Mouse (Mus musculus): ENCODE results near the gene Nudt2. TPM values are rescaled to one million over a fixed set of nuclear protein-coding genes. Genes with fewer than 3 reads are reported as not detected.
"Not testable (repeated sequence)": the region's sequence is repeated elsewhere in the genome, so short reads cannot be mapped to it uniquely, and the experiment has no call there.

Gene Nudt2
- total RNA-seq (2021): 10 to 100 TPM; 61.4 to 62.0 TPM

GRCm38 (mm10) chr4:41464345-41465286, at the start of gene Nudt2, which contains the start of gene Kif24:
Gene Nudt2 (plus strand): TSS chr4:41465151.
Gene Kif24 (minus strand): TSS chr4:41464887.
- peak; percentile 99 for DNase-seq
- intact Hi-C loops (cut with DNase I): loop anchor here (5.0 kb wide), 1 partner anchor 243 kb away; no protein-coding TSS in a partner anchor

DNA sequence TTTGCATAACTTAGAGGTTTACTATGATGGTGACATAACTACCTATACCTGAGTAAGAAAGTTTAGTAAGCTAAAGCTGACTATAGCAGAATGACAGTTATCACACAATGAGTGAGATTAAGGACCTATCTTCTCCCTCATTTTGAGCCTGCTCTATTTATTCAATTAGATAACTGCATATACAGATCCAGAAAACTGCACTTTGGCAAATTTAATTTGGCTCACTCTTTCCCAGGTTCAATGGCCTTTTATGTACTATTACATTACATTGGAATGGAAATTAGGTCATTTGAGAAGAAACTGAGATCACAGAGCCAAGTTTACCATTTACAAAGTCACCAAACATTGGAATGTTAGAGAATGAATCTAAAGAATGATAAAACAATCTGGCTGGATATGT, 48.0 kb upstream of the Nudt2 start:
- DNase-seq: no peak
- intact Hi-C loops (cut with DNase I): no loop called here

DNA sequence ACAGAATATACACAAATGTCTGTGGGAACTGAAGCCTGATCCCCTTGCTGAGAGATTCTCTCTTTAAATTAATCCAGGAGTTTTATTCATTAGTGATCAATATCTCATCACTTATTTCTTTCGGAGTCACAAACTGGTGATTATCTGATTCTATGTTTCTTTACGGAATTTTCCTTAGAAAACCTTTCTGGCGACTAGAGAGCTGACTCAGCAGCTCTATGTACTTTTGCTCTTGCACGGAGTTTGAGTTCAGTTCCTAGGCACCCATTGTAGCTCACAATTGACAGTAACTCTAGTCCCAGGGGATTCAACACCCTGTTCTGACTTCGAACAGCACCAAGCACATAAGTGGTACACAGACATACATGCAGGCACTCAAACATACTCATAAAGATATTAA, 26.0 kb upstream of the Nudt2 start:
- no peak for DNase-seq
- intact Hi-C loops (cut with DNase I): no loop called here

DNA sequence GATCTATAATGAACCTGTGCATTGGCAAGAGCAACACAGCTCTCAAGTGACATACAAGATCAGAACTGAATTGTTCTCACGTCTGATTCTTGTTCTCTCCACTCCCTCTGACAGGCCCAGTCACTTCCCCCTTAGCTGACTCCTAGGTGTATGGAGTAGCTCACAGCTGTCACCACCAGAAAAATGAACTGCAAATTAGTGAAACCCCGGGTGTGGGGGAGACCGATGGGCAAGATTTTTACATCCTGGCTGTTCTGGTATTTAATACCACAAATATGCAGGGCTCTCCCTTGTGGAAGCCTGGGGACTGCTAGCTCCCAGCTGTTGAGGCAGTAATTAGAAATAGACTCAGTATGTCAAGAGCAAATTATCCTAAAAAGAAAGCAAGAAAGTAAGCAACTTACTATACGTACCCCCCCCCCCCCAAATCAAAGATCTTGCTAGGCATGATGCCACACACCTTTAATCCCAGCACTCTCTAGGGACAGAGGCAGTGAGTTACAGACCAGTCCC, 22.1 kb upstream of the Nudt2 start:
- intact Hi-C loops (cut with DNase I): no loop called here
- DNase-seq: no peak

GRCm38 (mm10) chr4:41447595-41447994, 17.4 kb upstream of the Nudt2 start:
- intact Hi-C loops (cut with DNase I): no loop called here
- DNase-seq: no peak

DNA sequence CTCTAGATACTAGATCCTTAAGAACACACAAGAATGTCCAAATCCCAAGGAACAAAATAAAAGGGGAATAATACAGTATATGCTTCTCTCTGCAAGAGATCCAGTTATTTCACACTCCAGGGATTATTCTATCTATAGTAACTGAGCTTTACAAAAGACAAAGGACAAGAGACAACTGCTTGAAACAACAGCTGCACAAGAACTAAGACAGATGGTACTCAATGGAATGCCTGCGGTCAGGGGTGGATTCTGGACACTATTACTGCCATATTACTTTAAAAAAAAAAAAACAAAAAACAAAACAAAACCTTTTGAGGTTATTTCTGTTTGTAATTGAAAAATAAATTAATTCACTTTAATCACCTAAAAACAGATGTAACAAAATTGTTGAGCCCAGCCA, 4.3 kb upstream of the Nudt2 start:
- intact Hi-C loops (cut with DNase I): no loop called here
- no peak for DNase-seq

- intact Hi-C loops (cut with DNase I); DNase-seq: not testable (repeated sequence)
Observed at GRCm38 (mm10) chr4:41463051-41463738, 1.8 kb upstream of the Nudt2 start.

- DNase-seq: no peak
- intact Hi-C loops (cut with DNase I): loop anchor here (5.0 kb wide), 1 partner anchor 242 kb away; no protein-coding TSS in a partner anchor
Observed at GRCm38 (mm10) chr4:41465287-41465665, 325 bp downstream of the Nudt2 start.

DNA sequence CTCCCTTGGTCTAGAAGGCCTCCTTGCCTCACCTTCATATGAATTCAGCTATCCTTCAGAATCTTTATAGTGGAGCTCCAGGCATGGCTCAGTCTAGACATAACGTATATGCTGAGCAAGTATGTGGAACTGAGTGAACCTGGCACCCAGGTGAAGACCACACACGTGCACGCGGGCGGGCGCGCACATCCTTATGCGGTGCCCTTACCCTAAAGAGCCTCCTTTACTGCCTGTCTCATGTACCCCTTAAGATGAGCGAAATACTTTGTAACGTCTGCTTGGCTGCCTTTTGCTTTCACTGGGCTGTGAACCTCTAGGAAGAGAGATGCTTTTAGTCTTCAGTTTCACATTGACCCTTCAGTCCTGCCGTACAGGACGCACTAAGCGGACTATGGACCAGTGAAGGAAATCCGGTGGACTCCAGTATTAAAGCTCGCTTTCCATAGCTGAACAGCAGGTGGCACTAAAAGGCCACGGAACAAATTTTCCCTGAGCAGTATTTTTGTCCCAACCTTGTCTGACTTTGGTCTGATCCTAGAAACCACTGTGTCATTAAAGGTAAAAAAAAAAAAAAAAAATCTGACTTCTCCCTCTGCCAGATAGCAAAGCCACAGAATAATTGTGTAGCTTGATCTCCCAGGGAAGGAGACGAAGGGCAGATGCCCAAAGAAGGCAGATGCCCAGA, 3.6 kb downstream of the Nudt2 start:
- peak; percentile 63 for DNase-seq
- intact Hi-C loops (cut with DNase I): loop anchor here (5.0 kb wide), 1 partner anchor 239 kb away; no protein-coding TSS in a partner anchor

DNA sequence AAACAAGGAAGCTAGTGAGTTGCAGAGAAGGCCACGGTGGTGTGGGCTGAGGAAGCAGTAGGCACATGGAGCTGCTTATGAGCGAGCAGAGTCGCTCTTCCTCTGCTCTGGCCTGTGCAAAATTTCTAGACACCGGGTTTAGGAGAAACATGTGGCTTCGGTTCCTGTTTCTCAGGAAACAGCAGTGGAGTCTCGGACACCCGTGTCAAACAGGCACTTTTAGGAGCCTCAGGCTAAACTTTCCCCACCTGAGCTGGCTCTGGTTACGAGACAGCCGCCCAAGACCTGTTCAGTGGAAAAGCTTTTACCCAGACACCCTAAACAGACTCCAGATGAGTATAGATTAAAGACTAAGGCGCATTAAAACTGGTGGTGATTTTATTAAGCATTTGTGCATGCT, 4.2 kb downstream of the Nudt2 start:
- DNase-seq: no peak
- intact Hi-C loops (cut with DNase I): loop anchor here (5.0 kb wide), 1 partner anchor 238 kb away; no protein-coding TSS in a partner anchor

DNA sequence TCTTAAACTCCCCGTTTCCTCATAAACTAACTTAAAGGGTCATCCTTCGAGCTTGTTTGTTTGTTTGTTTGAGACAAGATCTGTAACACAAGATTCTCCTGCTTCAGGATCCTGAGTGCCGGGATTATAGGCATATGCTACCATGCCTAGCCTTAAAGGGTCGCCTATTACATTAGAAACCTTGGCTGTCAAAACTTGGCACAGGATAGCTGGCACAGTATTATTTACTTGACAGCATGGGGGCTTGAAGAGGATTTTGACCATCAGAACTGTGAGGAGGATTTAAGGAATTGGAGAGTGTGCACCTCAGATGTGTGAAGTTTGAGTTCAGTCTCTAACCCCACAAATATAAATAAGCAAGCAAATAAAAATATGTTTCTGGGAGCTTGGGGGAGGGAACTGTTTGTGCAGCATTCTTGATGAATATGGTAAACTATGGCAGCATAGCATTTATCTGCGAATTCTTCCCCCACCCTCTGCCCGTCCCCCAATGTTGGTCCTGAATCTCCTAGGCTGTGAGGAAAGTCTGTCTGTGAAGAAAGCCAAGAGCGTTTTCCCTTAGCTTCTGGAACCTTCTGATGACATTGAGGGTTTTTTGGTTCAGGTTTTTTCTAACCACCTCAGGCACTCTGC, 5.2 kb downstream of the Nudt2 start:
- peak; percentile 7 for DNase-seq
- intact Hi-C loops (cut with DNase I): no loop called here

GRCm38 (mm10) chr4:41470684-41471383, 5.9 kb downstream of the Nudt2 start:
- intact Hi-C loops (cut with DNase I): no loop called here

GRCm38 (mm10) chr4:41471384-41471689, 6.4 kb downstream of the Nudt2 start:
- no peak for DNase-seq
- intact Hi-C loops (cut with DNase I): no loop called here

More at GRCm38 (mm10) chr4:41470684-41471383, 5.9 kb downstream of the Nudt2 start:
- DNase-seq: peak; percentile 34

GRCm38 (mm10) chr4:41477648-41478160, 12.8 kb downstream of the Nudt2 start:
- DNase-seq: no peak
- intact Hi-C loops (cut with DNase I): no loop called here

DNA sequence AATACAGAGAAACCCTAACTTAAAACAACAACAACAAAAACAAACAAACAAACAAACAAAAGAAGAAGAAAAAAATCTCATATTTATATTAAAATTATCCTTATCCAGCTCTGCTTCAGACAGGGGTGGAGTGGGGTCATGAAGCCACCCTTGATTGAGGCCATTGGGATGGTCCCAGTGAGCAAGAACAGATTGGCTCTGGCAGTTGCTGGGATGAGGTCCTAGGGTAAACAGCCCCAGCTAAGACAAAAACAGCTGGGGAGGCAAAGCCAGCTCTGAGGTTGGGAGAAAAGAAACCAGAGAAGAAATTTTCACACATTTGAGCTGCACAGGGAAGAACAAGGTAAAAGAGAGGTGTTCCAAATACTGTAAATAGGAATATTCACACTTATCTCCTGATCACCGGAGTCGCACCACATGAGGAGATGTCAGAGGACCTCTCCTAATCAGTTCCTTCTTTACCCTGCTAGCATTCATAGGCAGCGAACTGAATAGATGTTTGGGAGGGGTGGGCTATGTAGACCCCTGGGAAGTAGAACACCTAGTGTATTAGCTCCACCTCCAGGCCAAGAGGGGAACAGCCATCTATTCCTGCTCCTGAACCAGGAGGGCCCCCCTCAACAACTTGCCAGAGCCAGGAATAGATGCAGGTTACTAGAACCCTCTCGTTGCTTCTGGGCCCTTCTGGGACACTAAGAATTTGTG, 14.0 kb downstream of the Nudt2 start:
- intact Hi-C loops (cut with DNase I): no loop called here
- DNase-seq: peak; percentile 22

- DNase-seq: no peak
- intact Hi-C loops (cut with DNase I): no loop called here
Observed at GRCm38 (mm10) chr4:41479456-41479804, 14.5 kb downstream of the Nudt2 start.

GRCm38 (mm10) chr4:41480254-41480653, 15.3 kb downstream of the Nudt2 start:
- intact Hi-C loops (cut with DNase I): no loop called here
- DNase-seq: peak; percentile 55

DNA sequence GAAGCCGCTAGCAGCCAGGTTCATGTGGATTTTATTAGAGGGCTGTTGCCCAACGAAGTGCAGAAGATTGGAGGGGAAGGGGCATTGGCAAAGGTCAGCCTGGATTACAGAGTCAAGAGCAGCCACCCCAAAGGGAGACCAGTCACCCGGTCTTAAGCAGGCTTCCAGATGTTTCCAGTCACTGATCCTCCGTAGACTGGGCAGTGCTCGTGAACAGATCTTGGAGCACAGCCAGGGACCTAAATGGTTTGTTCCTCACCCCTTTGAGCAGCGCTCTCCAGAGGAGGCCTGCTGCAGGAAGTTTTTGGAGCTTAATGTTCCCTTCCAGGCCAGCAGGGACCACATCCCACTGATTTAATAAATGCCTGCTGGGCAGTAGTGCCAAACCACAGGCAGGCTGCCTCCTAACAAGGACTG, 16.7 kb downstream of the Nudt2 start:
- no peak for DNase-seq
- intact Hi-C loops (cut with DNase I): no loop called here

DNA sequence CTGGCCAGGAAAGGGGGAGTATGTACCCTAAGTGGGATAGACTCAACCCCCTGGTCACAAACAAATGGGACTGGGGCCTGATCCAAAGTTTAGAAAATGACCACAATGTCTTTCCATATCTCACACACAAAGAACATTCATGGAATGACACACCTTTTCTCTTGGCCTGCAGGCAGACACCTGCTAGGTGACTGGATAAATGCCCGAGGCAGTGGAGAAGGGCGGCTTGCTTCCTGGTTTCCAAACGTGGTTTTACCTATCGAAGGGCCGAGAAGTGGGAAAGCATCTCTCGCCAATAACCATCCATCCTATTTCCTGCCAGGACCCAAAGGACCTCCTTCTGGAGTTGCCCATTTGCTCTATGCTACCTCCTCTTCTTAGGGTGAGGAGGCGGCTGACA, 28.0 kb downstream of the Nudt2 start:
- DNase-seq: no peak
- intact Hi-C loops (cut with DNase I): no loop called here
